Mouse (Mus musculus): ENCODE results near the gene Pbx4. TPM values are rescaled to one million over a fixed set of nuclear protein-coding genes. Genes with fewer than 3 reads are reported as not detected.
A peak's percentile ranks its signal among the peaks of the same experiment; 100 is the strongest.

The Pbx4 gene
- total RNA-seq, 2 experiments from 2014 or later: 0.65 to 1.2 TPM

DNA sequence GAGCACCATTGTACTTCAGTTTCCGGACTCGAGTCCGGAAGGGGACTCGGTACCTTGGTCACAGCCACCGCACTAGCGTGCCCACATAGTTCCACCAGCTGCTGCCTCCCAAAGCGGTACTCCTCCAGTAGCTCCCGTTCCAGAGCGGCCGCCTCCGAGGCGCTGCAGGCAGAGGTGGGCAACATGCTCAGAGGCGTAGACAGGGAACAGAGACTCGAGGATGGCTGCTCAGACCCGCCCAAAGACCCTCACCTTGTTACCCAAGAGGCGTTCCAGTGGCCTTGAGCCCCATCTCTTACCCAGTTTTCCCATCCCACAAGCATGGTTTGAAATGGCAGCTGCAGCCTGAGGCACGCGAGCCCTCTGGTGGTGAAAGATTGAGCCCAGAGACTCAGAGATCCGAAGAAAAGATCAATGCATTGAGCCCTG is 58.5 kb downstream of the Pbx4 start:
- intact Hi-C loops (cut with DNase I): loop anchor here (10.0 kb wide), 1 partner anchor 566 kb away; no protein-coding TSS in a partner anchor
- peak; percentile 56 to 62 for DNase-seq

DNA sequence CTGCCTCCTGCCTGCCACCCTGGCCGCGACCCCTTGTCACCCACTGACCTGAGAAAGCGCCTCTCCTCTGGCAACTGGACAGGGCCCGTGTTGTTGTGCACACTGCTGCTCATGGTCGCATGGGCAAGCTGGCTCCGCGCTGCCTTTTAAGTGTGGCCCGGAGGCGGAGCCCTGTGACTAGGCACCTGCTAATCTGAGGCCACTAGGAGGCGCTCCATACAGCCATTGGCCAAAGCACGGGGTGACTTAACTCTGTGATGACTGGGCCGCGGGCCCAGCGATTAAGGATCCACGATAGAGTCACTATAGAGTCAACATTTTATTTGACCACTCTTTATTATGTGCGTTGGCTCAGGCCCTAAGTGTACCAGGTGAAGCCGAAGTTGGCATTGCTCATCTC is 61.6 kb downstream of the Pbx4 start:
- DNase-seq: peak; percentile 47 to 80
- intact Hi-C loops (cut with DNase I): loop anchor here (10.0 kb wide), 1 partner anchor 569 kb away; no protein-coding TSS in a partner anchor

DNA sequence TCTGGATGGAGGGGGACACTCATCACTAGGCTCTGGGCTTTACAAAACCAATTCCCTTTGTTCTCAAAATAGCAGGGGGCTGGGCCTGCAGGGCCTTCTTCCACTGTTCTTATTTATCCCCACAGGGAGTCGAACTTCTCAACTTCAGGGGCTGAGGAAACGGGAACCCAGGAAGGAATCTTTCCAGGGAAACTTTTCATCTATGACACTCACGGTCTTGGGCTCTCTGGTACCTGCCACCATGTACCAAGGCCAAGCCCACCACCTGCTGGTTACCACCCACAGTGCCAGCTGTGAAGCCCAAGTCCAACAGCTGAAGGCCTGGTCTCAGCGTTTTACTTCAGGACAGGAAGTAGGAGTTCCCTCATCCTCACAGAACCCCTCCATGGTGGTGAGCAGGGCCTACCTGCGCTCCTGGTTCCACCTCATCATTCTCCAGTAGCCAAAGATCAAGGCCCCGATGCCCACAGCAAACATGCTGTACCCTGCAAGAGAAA is 62.6 kb downstream of the Pbx4 start:
- no peak for DNase-seq
- intact Hi-C loops (cut with DNase I): loop anchor here (10.0 kb wide), 1 partner anchor 570 kb away; no protein-coding TSS in a partner anchor

DNA sequence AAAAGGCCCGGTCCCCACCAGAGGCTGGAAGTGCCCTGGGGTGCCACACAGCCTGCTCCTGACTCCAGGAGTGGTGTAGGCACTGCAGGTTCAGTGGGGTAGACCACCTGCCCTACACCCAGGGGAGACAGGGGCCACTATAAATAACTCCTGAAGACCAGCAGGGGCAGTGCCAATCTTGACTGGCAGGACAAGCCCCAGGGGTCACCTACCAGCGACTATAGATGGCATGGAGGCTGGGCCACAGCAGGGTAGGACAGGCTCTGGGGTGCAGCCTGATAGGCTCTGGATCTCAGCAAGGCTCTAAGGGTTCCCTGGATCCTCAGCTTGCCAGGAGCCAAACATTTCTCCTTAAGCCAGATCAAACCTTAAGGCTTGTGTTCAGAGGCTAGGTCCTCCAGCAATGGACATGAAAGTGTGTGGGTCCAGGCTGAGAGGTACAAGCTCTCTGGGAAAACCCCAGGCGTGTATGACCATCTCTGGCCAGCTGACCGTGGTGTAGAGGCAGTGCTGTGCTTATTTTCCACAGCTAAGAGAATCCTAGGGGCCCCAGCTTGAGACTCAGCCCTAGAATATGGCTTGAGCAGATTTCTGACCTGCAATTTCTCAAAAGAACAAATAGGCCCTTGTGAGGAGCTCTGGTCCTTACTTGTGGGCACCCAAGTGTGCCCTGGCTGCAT is 63.6 kb downstream of the Pbx4 start:
- intact Hi-C loops (cut with DNase I): loop anchor here (10.0 kb wide), 1 partner anchor 571 kb away; no protein-coding TSS in a partner anchor

DNA sequence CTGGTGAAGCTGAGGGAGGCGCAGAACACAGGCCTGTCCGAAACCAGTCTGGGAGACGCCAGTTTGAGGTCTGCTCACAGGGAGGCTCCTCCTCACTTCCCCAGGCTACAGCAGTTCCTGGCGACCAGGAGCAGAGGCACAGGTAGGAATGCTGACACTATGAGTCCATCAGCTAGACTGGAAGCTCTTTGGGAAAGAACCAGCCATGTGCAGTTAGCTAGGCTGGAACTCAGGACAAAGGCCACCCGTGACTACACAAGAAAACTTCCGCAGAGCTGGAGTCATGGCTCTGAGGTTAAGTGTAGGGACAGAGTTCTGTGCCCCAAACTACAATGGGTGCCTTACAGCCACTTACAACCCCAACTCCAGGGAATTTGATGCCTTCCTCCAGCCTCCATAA is 65.6 kb downstream of the Pbx4 start:
- intact Hi-C loops (cut with DNase I): loop anchor here (10.0 kb wide), 1 partner anchor 573 kb away; no protein-coding TSS in a partner anchor
- DNase-seq: no peak

More for the DNA sequence above, 63.6 kb downstream of the Pbx4 start:
- DNase-seq: peak in 1 of 2 experiments; percentile 38

DNA sequence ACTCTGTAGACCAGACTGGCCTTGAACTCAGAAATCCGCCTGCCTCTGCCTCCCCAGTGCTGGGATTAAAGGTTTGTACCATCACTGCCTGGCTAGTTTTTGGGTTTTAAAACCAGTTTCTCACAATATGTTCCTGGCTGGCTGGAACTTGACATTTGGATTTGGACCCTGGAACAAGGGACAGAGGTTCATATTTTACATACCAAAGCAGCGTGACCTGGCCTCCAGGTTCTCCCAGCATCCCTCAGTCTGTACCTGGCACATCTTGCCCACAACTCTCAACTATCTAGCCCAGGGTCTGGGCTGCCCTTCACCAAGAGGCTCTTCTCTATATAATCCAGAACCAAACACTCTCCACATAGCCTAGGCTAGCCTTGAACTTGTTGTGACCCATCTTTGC is 67.6 kb downstream of the Pbx4 start:
- DNase-seq: no peak
- intact Hi-C loops (cut with DNase I): loop anchor here (10.0 kb wide), 1 partner anchor 575 kb away; no protein-coding TSS in a partner anchor

DNA sequence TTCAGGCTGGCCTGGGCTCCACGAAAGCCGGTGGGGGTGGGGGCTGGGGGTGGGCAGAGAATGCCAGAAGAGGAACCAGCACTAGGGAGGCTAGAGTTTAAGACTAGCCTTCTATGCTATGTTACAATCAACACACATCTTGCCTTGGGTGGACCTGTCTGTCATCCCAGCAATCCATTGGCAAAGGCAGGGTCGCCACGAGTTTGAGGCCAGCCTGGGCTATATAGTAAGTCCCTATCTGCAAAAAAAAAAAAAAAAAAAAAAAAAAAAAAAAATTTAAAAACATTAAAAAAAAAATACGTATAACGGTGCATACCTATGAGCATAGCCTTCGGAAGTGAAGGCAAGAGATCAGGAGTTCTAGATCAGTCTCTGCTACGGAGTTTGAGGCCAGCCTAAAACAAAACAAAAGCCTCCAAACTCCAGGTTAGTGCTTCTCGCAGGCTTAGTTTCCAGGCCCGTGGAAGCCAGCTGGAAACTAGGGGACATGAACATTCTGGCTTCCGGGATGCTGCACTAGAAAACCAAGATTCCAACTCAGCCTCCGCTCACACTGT is 68.7 kb downstream of the Pbx4 start:
- DNase-seq: no peak
- intact Hi-C loops (cut with DNase I): no loop called here

DNA sequence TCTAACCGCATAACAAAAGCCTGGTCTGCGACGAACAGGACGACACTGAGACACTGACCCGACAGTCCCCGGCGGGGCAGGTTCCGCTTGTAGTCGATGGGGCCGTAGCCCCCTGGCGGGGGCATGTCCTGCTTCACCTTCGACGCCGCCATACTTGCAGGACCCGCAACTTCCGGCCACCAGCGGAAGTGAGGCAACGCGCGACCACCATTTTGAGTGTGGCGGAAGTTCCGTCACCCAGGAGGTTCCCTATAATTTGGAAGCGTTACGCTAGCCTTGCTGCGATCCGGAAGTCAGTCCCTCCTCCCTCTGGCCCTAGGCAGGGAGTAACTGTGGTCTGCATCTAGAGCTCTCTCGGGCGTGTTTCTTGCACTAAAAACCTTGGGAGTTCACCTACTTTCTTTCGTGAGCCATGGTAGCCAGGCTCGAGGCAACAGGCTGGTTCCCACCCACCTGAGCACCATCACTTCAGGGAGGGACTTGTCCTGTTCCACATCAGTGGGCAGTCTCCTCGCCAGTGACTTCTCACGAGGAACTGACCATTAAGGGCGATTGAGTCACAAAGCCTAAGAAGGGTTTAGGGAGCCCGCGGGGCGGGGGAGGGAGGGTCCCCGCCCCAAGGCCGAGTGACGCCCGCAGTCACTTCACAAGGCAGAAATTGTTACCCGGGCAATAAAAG is 69.3 kb downstream of the Pbx4 start:
- intact Hi-C loops (cut with DNase I): no loop called here
- peak; percentile 98 to 99 for DNase-seq

DNA sequence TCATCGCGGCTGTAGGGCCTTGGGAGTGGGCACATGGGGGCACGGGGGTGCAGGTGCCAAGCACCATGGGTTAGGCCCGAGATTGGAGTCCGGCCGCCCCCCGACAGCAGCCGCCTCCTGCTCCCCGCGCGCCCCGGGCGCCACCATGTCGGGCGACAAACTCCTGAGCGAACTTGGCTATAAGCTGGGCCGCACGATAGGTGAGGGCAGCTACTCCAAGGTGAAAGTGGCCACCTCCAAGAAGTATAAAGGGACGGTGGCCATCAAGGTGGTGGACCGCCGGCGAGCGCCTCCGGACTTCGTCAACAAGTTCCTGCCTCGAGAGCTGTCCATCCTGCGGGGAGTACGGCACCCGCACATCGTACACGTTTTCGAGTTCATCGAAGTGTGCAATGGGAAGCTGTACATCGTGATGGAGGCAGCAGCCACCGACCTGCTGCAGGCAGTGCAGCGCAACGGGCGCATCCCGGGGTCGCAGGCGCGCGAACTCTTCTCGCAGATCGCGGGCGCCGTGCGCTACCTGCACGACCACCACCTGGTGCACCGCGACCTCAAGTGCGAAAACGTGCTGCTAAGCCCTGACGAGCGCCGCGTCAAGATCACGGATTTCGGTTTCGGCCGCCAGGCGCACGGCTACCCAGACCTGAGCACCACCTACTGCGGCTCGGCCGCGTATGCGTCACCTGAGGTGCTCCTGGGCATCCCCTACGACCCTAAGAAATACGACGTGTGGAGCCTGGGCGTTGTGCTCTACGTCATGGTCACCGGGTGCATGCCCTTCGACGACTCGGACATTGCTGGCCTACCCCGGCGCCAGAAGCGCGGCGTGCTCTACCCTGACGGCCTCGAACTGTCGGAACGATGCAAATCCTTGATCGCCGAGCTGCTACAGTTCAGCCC is 70.1 kb downstream of the Pbx4 start, which contains the start of the genes Tssk6, Ndufa13 and Yjefn3:
Tssk6 (plus strand) TSS at position 22 of the 900 bp plus-strand sequence.
Ndufa13 (minus strand) TSS at position 396 of the 900 bp plus-strand sequence.
Yjefn3 (minus strand) TSS at position 550 of the 900 bp plus-strand sequence.
- intact Hi-C loops (cut with DNase I): no loop called here
- peak in 1 of 2 experiments; percentile 47 for DNase-seq

DNA sequence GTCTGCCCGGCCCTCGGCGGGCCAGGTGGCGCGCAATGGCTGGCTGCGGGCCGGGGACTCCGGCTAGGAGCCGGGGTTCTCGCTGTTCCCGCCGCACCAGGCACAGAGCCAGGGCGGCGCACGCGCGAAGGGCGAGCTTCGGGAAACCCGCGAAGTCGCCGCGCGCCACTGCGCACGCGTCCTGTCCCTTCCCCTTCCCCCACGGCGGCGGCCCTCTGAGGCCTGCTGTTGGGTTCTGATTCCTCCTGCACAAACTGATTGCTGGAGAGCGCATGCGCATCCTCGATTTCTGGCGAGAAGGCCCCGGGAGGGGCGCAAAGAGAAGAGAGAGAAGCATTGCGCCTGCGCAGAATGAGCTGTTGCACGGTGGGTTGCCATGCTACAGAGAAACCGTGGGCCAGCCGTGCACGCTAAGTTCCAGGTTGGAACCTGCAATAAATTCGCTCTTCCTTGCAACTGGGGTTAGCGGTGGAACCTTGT is 70.8 kb downstream of the Pbx4 start:
- intact Hi-C loops (cut with DNase I): no loop called here
- peak; percentile 99 for DNase-seq

DNA sequence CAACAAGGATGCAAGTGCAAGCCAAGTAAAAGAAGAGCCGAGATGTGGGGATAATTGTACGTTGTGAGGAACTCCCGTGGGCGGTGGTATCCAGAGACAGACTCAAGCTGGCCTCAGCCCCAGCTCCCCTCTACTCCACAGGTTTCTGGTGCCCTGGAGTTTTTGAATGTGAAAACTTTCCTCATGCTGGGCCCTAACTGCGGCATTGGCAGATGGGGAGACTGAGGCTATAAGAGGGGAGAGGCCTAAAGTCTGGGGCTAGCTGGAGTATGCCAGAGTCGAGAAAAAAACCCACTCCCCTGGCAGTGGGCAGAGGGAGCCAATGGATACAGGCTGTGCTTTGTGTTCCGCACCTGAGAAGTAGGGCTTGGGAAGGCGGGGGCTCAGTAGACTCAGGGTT is 71.8 kb downstream of the Pbx4 start:
- no peak for DNase-seq
- intact Hi-C loops (cut with DNase I): no loop called here

DNA sequence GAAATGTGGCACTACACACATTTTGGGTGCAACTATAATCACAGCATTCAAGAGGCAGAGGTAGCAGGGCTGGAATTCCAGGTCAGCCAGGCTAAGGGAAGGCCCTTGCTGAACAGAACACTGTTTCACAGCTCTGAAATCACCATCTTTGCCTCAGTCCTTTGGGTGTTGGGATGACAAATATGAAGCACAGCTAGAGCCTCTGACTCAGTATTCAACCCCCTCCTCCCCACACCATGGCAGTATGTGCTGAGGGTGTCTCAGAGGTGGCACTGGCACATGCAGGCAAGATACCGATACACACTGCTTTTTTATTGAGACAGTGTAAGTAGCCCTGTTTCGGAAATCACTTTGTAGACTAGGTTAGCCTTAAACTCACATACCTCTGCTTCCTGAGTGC is 74.0 kb downstream of the Pbx4 start:
- no peak for DNase-seq
- intact Hi-C loops (cut with DNase I): no loop called here

DNA sequence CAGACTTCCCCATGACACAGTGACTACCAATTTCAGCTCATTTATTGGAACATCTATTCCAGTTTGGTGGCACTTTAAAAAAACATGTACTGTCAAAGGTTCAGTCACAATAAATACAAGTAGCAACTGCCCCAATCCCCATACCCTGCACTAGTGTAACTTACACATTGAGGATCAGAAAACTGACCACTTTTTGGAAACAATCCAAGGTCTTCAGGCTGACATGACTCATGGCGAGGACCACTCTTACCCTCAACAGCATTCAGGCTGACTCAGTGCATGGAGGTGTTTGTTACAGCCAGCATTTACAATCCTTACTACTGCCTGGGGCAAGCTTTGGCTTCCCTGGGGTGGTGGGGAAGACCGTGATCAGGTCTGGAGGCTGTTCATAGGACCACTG is 74.8 kb downstream of the Pbx4 start:
- intact Hi-C loops (cut with DNase I): no loop called here
- no peak for DNase-seq

DNA sequence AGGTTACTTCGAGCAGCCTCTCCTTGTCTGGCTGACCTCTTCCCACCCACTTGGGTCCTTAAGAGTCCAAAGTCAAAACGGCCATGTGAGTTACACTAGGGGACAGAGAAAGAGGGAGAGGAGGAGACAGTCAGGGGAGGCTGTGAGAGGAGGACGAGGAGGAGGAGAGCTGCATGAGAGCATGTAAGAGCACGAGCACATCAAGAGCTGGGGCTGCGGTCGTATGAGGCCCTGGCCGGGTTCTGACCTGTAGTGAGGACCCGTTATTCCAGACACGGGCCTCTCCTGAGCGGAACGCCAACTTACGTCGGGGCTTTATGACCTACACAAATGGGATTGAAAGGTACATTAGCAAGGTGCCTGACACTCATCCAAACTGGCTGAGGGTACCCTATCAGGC is 79.6 kb downstream of the Pbx4 start:
- intact Hi-C loops (cut with DNase I): no loop called here
- no peak for DNase-seq

DNA sequence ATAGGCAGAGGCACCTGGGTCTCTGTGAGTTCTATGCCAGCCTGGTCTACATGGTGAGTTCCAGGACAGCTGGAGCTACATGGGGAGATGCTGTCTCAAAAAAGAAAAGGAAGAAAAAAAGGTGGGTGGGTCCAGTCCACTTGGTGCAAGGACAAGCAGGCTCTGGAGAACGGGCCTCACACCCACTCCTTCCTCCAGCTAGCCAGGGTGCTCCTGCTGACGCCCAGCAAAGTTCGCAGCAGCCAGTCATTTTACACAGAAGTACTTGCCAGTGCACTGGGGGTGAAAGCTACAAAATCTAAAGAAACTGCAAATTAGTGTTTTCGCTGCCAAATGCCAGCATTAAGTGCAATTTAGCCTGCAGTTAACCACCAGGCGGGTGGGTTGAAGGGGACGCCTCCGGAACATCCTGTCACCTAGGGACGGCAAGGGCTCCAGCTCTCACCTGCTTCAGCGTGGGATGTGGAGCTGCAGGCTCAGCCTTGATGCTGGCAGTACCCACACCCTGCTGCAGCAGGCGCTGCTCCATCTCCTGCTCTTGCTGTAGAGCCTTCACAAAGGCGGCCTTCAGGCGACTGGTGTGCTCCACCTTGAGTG is 80.3 kb downstream of the Pbx4 start:
- intact Hi-C loops (cut with DNase I): loop anchor here (1.0 kb wide), 1 partner anchor 38 kb away; no protein-coding TSS in a partner anchor

DNA sequence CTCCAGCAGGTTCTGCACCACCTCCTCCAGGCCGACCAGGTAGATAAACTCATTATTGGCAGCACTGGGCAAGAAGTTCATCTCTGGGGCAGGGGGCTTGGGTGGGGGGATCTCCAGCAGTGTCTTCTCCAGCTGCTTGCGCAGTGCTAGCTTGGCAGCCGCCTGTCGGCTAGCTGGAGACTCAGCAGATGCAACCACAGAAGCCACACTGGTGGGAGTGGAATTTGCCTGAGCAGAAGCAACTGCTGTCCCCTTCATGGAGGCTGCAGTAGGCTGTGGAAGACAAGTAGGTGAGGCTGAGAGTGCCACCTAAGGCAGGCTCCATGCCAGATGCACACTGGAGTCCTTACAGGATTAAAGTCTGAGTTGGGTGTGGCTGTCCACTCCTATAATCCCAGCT is 82.2 kb downstream of the Pbx4 start:
- no peak for DNase-seq
- intact Hi-C loops (cut with DNase I): no loop called here

More for the DNA sequence above, 80.3 kb downstream of the Pbx4 start:
- no peak for DNase-seq

DNA sequence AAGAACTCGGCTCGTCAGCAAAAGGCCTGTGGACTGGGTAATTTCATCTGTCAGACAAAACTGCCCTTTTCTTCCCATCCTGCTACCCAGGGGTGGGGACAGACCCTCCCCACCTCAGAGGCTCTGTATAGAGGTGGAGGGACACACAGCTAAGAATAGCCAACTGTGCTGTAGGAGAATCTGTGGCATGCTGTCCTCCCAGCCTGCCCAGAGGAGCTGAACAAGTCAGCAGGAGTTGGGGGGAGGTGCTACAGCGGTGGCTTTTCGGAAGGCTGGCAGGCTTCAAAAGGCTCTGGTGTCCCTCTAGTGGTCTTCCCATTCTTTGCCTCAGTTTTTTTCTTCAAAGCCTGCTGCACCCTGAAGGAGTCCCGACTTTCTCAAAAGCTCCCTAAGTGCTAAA is 83.5 kb downstream of the Pbx4 start:
- intact Hi-C loops (cut with DNase I): loop anchor here (5.0 kb wide), 1 partner anchor 207 kb away; the partner anchor contains the start of gene Ncan
- peak; percentile 57 to 67 for DNase-seq

DNA sequence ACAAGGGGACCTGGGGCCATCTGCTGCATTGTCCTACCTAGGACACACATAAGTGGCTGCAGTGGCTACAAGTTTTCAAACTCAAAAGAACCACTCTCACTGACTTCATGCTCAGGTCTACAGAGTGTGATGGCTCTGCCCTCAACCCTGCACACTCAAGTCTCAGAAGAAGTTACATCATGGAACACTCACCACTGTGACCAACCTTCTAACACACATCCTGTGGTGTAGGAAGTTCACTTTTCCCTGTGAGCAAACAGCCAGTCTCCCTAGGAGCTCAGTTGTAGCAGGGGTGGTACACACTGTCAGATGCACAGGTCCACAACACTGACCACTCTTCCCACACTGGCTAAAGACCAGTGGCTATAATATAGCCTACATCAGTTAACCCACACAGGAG is 86.2 kb downstream of the Pbx4 start:
- intact Hi-C loops (cut with DNase I): loop anchor here (2.0 to 5.0 kb wide), 2 partner anchors 204 to 248 kb away; partner anchors contain the start of gene Ncan
- DNase-seq: no peak

DNA sequence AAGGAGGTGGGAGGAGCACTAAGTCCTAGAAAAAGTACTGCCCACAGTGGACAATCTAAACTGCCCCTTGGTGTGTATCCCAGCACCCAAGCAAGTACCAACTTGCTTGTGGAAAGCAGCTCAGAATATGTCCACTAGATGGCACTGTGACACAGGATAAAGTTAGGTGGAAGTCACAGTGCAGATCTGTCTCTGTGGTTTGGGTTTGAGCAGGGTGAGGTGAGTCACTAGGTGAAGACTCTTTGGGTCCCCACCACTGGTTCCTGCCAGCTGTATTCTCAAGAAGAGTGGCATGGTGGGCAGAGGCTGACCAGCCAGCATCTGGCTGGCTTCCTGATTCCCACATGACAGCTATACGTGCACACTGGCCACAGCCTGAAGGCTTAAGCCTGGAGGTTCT is 86.7 kb downstream of the Pbx4 start:
- intact Hi-C loops (cut with DNase I): loop anchor here (1.0 to 5.0 kb wide), 3 partner anchors 82 to 248 kb away; partner anchors contain the start of gene Ncan
- DNase-seq: peak; percentile 88 to 91
